Mouse (Mus musculus) layer of hippocampus, postnatal 14 days (tissue): ENCODE measurements at regions not wholly inside any gene's neighbourhood (a gene's known extent, or its start where the extent isn't known, plus 50 kb on each side); places are given as distances from the start of the nearest gene placed in this dataset.

Experiments used
- DNase-seq, 2 experiments: peaks; one replicate each; pipeline ENCODE4 v3.0.0; 2021 to 2022; ENCODE audit warnings: low spot score in 2 of 2, mixed read lengths in 1 of 2

DNA sequence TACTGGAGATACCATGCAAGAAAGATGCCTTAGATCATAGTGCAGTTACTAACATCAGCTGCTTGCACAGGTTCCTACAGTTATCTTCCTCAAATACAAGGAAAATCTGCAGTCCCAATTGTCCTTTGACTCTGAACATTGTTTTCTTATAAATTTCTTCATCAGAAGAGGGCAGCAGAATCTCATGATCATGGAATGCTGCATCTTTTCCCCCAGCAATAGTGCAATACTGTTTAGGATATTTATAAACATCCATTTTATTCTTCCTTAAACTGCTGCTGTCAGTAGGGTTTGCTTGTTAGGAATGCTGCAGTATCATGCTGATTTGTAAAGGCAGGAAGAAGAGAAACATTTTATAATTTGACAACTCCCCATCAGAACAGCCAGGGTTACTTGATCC is 1088.7 kb downstream of the Otol1 start:
- DNase-seq, result peak in 1 of 2 experiments; percentile 16

- DNase-seq, result no peak
Measured at GRCm38 (mm10) chr3:71103550-71103949, 1096.1 kb downstream of the Otol1 start.

GRCm38 (mm10) chr3:71145262-71145661 is 1137.8 kb downstream of the Otol1 start:
- no peak for DNase-seq
